Mouse (Mus musculus): ENCODE data around the gene Hoxc13.

Hoxc13 gene

DNA sequence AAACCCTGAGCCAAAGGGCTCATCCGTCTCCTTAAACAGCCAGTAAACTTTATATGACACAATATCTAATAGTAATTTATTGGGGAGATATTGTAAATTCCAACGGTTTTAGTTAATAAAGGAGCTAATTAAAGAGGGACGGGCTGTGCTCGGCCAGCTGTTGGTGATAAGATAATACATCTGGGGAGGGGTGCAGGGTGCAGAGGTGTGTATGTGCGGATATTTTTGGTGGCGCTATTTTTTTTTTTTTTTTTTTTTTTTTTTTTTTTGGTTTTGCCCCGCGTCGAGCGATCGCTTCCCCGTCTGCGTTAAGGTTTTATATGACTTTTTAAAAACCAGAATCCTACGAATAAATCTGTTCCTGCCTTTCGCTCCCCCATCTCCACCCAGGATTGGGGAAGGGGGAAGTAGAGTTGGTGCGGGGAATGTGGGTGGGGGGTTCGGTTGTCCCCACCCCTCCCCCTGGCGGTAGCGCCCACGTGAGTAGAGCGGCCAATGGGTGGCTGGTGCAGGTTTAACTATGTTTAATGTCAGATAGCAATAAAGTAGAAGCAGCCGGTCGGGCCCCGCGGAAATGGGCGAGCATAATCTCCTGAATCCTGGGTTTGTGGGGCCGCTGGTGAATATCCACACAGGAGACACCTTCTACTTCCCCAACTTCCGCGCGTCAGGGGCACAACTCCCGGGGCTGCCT, 15.5 kb downstream of the Hoxc13 start, which contains the start of gene Hoxc12:
Gene Hoxc12 (plus strand): TSS at position 479 of the 694 bp plus-strand sequence.
- no peak for DNase-seq (ENCODE audit: extremely low spot score, low spot score)

DNA sequence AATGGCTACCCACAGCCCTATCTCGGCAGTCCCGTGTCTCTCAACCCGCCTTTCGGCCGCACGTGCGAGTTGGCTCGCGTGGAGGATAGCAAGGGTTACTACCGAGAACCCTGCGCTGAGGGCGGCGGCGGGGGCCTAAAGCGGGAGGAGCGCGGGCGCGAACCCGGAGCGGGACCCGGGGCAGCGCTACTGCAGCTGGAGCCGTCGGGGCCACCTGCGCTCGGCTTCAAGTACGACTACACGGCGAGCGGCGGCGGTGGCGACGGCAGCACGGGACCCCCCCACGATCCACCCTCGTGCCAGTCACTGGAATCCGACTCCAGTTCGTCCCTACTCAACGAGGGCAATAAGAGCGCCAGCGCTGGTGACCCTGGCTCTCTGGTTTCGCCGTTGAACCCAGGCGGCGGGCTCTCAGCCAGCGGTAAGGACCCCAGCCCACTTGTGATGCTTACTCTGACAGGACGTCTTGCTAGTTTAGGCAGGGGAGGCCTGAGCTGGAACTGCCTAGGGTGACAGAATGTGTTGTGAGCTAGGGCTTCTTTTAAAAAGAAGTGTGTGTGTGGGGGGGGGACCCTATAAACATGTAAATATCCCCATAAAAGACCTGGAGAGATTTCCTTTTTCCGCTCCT, 16.2 kb downstream of the Hoxc13 start:
- DNase-seq (ENCODE audit: extremely low spot score, low spot score): peak; percentile 72

DNA sequence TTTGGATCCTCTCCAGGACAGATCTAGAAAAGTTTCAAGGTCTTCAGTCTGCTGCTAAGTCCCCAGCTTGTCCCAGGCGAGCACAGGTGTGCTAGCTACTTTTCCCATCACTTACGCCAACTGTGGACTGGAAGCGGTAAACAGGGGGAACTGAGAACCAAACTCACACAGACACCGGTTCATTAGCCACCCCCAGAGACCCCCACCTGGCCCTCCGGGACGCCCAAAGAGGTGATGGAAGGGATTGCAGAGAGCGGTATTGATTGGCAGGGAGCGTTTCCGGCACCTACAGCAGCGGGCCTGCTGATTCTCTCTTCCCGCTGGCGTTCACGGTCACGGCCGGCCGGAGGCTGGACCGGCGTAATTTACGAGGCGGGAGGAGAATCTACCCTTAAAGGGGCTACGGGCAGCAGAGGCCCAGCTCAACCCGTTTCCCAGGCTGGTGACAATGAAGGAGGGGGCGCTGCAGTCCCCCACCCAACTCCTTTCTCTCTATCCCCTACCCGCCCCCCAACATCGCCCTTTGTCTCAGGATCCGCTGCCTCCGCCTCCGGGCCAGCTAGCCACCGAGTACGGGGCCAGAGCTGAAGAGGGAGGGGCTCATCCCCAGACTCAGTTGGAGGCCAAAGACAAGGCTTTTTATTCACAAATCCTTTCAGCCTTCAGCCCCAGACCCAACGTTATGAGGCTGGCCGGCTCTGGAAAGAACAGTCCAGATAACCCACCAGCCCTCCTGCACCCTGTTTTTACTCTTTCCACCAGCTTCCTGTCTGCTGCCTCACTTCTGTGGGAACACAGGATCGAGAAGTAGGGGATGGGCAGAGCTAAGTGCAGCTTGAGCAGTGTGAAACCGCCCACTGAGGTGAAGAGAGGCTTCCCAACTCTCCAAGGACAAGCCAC, 18.6 kb downstream of the Hoxc13 start:
- DNase-seq (ENCODE audit: extremely low spot score, low spot score): no peak

DNA sequence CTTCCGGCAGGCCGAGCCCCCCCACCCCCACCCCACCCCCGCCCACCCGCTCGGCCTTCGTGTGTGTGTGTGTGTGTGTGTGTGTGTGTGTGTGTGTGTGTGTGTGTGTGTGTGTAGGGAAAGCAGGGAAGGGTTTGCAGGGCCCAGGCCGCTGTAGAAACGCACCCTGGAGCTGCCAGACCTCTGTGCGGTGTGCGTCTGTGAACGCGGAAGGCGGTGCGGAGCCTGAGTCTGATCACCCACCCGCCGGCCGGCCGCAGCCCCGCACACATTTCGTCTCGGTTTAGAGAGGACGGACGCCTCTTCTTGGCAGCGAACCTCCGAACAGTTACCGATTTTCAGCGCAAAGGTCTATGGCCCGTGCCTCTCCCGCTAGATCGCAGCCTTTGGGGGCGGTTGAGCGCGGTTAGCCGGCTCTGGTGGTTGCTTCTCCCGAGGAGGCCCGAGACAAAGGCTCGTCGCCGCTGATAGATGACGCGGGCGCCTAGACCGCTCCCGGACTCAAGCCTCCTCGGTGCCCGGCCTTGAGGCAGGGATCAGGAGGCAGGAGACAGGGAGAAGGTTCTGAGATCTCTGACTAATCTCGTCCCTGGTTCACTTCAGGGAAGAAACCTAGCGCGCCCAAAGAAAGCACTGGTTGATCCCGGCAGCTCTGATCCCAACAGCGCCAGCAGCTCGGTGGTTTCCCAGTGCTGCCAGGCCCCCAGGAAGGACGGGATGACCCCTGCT, 22.0 kb downstream of the Hoxc13 start:
- no peak for DNase-seq (ENCODE audit: extremely low spot score, low spot score)

DNA sequence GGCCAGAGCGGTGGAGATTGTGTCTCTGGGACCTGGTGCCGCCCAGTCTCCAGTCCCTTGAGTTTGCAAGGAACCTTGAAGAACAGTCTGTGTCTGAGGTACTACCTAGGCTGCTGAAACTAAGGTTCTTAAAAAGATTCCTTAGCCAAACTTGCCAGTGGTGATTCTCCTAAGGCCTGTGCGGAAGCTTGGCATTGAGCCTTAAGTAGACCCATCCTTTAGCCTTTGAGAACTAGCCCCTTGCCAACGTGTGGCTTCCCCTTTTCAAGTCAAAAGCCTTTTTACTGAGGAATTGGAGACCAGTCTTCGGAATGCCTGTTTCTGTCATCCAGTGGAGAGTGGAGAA, 22.5 kb downstream of the Hoxc13 start:
- DNase-seq (ENCODE audit: extremely low spot score, low spot score): no peak

DNA sequence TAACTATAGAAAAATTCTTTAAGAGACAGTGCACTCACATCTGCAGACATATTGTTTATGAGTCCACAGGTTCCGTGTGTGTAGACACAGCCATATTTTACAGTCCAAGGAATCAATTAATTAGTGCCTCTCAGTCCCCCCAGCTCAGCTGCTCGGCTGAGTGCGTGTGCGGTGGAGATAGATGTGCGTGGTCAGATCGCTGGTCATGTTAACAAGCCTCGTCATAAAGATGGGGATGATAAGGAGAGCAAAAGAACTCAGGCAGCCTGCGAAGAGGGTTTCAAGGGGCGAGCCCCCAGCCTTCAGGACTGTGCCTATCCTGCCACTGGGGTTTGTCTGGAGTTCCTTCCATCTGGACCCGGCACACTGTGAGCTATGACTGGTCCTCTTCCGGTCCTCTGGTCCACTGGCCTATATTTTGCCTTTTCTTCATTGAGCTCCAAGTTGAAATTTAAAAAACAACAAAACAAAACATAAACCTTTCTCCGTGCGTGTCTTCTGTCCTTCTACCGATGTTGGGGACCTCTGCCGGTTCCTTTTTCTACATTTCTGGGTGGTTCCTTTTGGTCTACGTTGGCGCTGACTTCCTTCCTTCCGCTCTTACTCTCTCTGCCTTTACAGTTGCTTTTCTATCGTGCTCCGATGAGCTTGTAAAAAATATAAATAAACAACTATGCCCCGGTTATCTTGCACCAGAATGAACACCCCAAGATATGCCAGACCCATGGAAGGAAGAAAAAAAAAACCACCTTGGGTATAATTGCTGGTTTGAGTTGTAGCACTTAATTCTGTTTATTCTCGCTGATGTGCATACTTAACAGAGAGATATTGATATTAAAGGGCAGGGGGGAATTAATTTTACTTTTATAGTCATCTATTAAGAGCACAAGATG, 24.5 kb downstream of the Hoxc13 start:
- DNase-seq (ENCODE audit: extremely low spot score, low spot score): no peak

DNA sequence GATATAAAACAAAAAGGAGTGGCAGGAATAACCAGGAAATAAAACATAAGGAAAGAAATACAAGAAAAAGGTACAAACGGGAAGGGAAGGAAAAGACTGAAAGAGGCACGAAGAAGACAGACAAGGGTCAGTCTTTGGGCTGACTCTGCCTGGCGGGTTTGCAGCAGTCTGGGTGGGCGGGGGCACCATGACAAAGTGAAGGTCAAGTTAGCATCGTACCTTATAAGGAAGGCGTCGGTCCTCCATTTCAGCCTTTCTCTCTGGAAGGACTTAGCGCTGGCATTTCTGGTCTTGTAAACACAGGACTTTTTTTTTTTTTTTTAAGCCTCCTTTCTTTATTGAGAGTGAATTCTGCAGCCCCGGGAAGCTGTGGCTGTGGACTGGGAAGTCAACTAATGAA, 26.4 kb downstream of the Hoxc13 start:
- DNase-seq (ENCODE audit: extremely low spot score, low spot score): no peak

GRCm38 (mm10) chr15:102948842-102949241, 27.9 kb downstream of the Hoxc13 start:
- DNase-seq (ENCODE audit: extremely low spot score, low spot score): no peak

DNA sequence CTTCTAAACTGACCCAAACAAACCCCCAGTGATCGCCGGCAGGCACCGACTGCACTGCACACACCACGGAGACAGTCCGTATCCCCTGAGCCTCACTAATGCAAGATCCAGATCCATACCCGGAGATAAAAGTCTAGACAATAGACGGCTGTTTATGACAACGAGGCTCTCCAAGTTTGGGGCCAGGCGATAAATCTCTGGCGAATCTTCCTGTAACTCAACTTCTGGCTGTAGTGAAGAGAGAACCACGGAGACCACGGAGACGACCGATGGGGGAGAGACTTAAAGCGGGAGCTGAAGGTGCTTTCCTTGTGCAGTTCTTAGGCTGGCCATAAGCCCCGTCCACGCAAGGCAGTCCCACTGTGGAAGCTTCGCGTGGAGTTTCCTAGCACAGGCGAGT, 28.8 kb downstream of the Hoxc13 start:
- DNase-seq (ENCODE audit: extremely low spot score, low spot score): no peak

DNA sequence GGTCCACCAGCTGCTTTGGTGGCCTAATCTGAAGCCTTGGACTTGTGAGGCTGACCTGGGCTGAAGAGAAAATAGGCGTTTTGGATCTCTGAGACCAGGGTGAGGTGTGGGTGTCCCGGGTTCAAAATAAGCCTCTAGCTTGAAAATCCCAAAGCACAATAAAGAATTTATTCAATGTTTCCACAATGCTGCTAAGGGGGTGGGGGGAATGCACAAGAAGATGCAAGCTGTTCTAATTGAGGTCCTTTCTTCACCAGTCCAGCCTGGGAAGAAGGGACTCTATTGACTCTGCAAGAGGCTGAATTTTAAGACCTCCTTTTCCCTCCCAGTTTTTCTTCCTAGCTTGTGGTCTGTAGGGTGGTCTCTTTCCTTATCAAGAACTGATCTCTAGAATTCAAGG, 30.0 kb downstream of the Hoxc13 start:
- DNase-seq (ENCODE audit: extremely low spot score, low spot score): no peak

- no peak for DNase-seq (ENCODE audit: extremely low spot score, low spot score)
These were observed 32.7 kb downstream of the Hoxc13 start for GRCm38 (mm10) chr15:102953561-102953960.

DNA sequence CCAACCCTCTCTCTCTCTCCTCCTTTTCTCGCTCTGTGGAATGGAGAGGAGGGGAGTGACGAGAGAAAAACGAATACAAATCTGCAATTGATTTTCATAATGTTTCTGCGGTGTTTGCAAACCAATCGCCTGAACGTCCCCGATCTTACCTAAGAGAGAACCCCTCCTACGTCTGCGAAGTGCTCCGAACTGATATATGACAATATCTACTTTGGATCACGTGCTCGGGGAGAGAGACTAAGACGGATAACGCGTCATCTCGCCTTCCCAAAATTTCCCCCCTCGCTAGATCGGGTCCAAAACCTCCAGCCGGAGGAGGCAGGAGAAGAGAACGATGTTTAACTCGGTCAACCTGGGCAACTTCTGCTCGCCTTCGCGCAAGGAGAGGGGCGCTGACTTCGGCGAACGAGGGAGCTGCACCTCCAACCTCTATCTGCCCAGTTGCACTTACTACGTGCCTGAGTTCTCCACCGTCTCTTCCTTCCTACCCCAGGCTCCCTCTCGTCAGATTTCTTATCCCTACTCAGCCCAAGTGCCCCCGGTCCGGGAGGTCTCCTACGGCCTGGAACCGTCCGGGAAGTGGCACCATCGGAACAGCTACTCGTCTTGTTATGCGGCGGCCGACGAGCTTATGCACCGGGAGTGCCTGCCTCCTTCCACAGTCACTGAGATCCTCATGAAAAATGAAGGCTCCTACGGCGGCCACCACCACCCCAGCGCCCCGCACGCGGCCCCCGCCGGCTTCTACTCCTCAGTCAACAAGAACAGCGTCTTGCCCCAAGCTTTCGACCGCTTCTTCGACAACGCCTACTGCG, 33.5 kb downstream of the Hoxc13 start, which contains the start of gene Hoxc11:
Gene Hoxc11 (plus strand): TSS at position 236 of the 815 bp plus-strand sequence.
- DNase-seq (ENCODE audit: extremely low spot score, low spot score): peak; percentile 75

- DNase-seq (ENCODE audit: extremely low spot score, low spot score): no peak
These were observed 34.1 kb downstream of the Hoxc13 start for GRCm38 (mm10) chr15:102955007-102955382.

DNA sequence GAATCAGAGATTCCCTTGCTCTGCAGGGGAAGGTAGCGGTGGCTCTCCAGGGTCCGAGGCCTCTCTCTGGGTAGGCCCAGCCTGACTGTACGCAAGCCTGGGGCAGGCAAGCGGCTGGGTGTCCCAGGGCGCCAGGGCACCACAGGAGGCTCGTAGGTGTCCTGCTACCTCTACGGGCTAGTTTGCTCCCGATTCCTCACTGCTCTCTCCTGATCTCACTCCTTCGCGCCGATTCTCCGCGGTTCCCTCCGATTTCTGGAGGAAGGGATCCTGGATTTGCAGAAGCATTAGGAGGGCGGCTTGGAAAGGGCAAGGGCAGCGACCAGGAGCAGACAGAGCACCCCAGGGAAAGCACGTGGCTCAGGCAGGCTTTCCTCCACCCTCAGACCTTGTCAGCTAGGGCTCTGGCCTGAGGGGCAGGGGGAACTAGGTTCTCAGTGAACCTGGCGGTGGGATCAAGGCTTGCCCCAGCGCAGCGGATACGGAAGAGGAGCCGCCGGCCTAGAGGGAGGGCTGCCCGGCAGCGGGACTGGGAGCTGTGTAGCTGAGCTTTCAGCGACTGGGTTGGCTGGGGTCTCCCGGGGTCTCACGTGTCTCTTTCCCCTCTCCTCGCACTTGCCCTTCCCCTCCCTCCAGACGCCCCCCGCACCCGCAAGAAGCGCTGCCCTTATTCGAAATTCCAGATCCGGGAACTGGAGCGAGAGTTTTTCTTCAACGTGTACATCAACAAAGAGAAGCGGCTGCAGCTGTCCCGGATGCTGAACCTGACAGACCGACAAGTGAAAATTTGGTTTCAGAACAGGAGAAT, 35.1 kb downstream of the Hoxc13 start:
- peak; percentile 85 for DNase-seq (ENCODE audit: extremely low spot score, low spot score)

- no peak for DNase-seq (ENCODE audit: extremely low spot score, low spot score)
These were observed 36.0 kb downstream of the Hoxc13 start for GRCm38 (mm10) chr15:102956906-102957305.

DNA sequence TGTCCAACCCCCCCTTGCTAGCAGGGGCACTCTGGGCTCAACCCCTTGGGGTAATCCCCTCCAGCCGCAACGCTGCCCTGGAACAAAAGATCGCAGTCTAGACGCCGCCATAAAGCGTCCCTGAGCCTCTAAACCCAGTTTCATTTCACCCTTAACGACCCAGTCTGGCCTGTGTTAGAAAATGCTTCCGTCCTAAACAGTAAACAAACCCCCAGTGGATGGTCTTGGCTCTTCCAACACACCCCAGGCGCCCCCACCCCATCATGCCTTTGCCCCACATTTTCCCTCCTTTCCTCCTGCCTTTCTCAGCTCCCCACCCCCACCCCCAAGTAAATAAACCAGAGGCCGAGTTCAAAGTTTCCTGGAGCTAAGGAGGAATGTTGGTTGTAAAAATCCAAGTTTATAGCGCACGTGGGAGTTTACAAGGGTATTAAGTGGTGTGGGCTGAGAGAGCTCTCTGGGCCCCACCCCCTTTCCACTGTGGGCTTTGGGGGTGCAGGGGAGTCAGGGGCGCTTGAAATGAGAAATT, 38.8 kb downstream of the Hoxc13 start:
- DNase-seq (ENCODE audit: extremely low spot score, low spot score): no peak

GRCm38 (mm10) chr15:102961728-102962127, 40.8 kb downstream of the Hoxc13 start:
- no peak for DNase-seq (ENCODE audit: extremely low spot score, low spot score)

DNA sequence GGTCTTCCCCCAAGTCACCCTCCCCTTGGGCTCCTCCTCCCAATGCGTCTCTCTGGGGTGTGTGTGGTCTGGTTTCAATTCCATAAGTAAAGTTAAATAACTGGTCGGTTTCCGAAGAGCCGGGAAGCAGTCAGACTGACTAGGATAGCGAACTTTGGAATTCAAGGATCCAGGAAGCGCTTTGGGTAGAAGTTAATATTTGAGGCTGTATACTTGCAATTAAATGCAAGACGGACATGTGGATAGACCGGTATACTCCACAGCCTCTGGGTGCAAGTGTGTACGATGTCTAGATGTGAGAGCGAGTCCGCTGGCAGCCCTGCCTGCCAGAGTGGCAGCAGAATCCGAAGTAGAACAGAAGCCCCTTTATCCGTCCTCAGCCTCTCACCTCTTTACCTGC, 41.6 kb downstream of the Hoxc13 start:
- DNase-seq (ENCODE audit: extremely low spot score, low spot score): no peak

DNA sequence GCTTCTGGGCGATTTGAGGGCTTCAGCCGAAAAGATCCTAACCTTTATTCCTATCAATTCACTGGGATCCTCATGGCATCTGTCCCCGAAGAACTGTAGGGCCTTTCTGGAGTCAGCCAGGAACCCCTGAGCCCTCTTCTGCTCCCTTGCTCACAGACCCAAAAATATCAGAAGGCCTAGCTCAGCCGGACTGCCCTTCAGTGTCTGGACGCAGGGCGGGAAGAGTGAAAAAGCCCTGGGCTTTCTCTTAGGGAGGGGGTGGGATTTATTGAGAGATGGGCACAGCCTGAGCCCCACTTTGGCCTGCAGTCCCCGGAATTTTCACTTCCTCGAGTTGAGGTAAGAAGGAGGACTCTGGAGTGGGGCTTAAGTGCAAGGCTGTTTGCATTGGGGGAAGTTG, 42.4 kb downstream of the Hoxc13 start:
- DNase-seq (ENCODE audit: extremely low spot score, low spot score): no peak
